Comparison of ENCODE assay signal across 16 mouse cellular contexts in genomic region chr12:94731391-94731790, GRCm38 (mm10).
"Had no signal": no experiment of that assay in that cellular context is flagged by ENCODE, and none has a peak within 500 bp of the region (broad histone marks: within the 10 kb centered on the region; RNA-seq: fewer than 3 reads in every experiment).

No protein-coding gene starts in this region.

- H3K9me3 ChIP-seq: liver, embryonic 13.5 days; lung, embryonic 15.5 days had no signal

- H3K4me2 ChIP-seq: liver, embryonic 13.5 days; lung, embryonic 15.5 days; midbrain, embryonic 11.5 days had no signal

- H3K4me3 ChIP-seq: left cerebral cortex, adult 2 months; liver, embryonic 13.5 days; lung, embryonic 15.5 days had no signal

- H3K27me3 ChIP-seq: liver, embryonic 13.5 days; lung, embryonic 15.5 days had no signal

- H3K9ac ChIP-seq: liver, embryonic 13.5 days; lung, embryonic 15.5 days had no signal

- H3K4me1 ChIP-seq: liver, embryonic 13.5 days had no signal

- DNase-seq: kidney, adult 18-20 months; kidney, adult 9 months; kidney, postnatal 25 days; layer of hippocampus, postnatal 36 days; liver, embryonic 13.5 days; lung, postnatal 10 days; lung, postnatal 36 days; midbrain, embryonic 14.5 days; thymus, adult 2 months; thymus, postnatal 14 days; thymus, postnatal 4 days had no signal

- ATAC-seq: intestine, embryonic 16.5 days had no signal

- H3K36me3 ChIP-seq: liver, embryonic 13.5 days; lung, embryonic 15.5 days had no signal

- H3K27ac ChIP-seq: kidney, postnatal 0 days; left cerebral cortex, adult 2 months; liver, embryonic 13.5 days; lung, embryonic 15.5 days had no signal
